Comparison of ENCODE assay signal across 20 mouse cellular contexts in the genomic region with DNA sequence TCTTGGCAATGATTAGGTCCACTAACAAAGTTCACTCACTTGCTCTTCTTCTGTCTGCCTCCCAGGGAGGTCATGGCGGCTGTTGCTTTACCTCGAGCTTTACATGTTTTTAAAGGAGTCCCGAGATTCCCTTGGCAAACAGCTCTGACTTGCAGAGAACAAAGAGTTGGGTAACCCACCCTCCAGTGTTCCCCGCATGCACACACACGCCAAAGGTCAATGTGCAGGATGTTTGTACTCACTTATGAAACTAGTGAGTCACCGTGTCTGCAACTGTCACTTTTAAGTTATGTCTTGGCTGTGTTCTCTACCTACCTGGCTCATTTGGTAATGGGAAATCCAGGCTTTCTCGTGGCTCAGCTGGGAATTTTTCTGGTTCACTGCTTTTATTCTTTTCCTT.
DNase-seq lines count a peak whose midpoint lies in the region; ATAC-seq and TF ChIP-seq lines count a peak whose summit lies in the region.
"Had no signal": no experiment of that assay in that cellular context is flagged by ENCODE, and none has a peak within 500 bp of the region (broad histone marks: within the 10 kb centered on the region; RNA-seq: fewer than 3 reads in every experiment).

No protein-coding gene starts in this region.

- no peak for TF ChIP-seq POLR2A in kidney, adult 2 months (IDR thresholded peaks at IDR 0.05; ENCODE audit: low read depth, low read length)

- no peaks in the 10 kb centered on the region for H3K27me3 ChIP-seq in kidney, adult 2 months (replicated peaks; ENCODE audit: control insufficient read depth, insufficient read depth, low read length)
- H3K27me3 ChIP-seq in stomach, embryonic 16.5 days (ENCODE audit: control insufficient read depth, insufficient read depth, low read length), result no peaks in the 10 kb centered on the region
- no peaks in the 10 kb centered on the region for H3K27me3 ChIP-seq in stomach, postnatal 0 days (ENCODE audit: control insufficient read depth, insufficient read depth, low read length)
- H3K27me3 ChIP-seq in hindbrain, embryonic 12.5 days, result no peaks in the 10 kb centered on the region
- H3K27me3 ChIP-seq: embryonic facial prominence, embryonic 12.5 days; heart, embryonic 13.5 days had no signal

- H3K9me3 ChIP-seq in stomach, embryonic 16.5 days (replicated peaks; ENCODE audit: control insufficient read depth, low read length), result no peaks in the 10 kb centered on the region
- H3K9me3 ChIP-seq in stomach, postnatal 0 days (ENCODE audit: control insufficient read depth, low read length), result no peaks in the 10 kb centered on the region
- no peaks in the 10 kb centered on the region for H3K9me3 ChIP-seq in hindbrain, embryonic 12.5 days (replicated peaks)
- H3K9me3 ChIP-seq: embryonic facial prominence, embryonic 12.5 days; heart, embryonic 13.5 days had no signal

- H3K4me2 ChIP-seq in stomach, embryonic 16.5 days (ENCODE audit: low read depth, low read length), result no peak overlapping the region
- H3K4me2 ChIP-seq in stomach, postnatal 0 days (replicated peaks; ENCODE audit: low read depth), result no peak overlapping the region
- H3K4me2 ChIP-seq in hindbrain, embryonic 12.5 days (replicated peaks), result no peak overlapping the region
- H3K4me2 ChIP-seq: embryonic facial prominence, embryonic 12.5 days; heart, embryonic 13.5 days had no signal

- no peak for TF ChIP-seq EP300 in stomach, postnatal 0 days (optimal IDR thresholded peaks at IDR 0.05)

- no peak overlapping the region for H3K27ac ChIP-seq in kidney, adult 2 months (ENCODE audit: insufficient read depth, low read depth, low read length)
- H3K27ac ChIP-seq in stomach, embryonic 16.5 days (ENCODE audit: low read length), result no peak overlapping the region
- no peak overlapping the region for H3K27ac ChIP-seq in stomach, postnatal 0 days (replicated peaks)
- no peak overlapping the region for H3K27ac ChIP-seq in hindbrain, embryonic 12.5 days
- H3K27ac ChIP-seq: embryonic facial prominence, embryonic 12.5 days; gastrocnemius, adult 2 months; heart, embryonic 13.5 days had no signal

- no peak overlapping the region for H3K9ac ChIP-seq in stomach, embryonic 16.5 days (ENCODE audit: low read length)
- no peak overlapping the region for H3K9ac ChIP-seq in stomach, postnatal 0 days (ENCODE audit: low read length)
- H3K9ac ChIP-seq in hindbrain, embryonic 12.5 days, result no peak overlapping the region
- H3K9ac ChIP-seq: embryonic facial prominence, embryonic 12.5 days; heart, embryonic 13.5 days had no signal

- no peaks in the 10 kb centered on the region for H3K4me1 ChIP-seq in kidney, adult 2 months (ENCODE audit: control insufficient read depth, insufficient read depth, low read length)
- H3K4me1 ChIP-seq in stomach, embryonic 16.5 days (ENCODE audit: control insufficient read depth, insufficient read depth, low read length), result no peaks in the 10 kb centered on the region
- H3K4me1 ChIP-seq in stomach, postnatal 0 days (replicated peaks; ENCODE audit: control insufficient read depth, insufficient read depth), result no peaks in the 10 kb centered on the region
- H3K4me1 ChIP-seq in hindbrain, embryonic 12.5 days, result no peaks in the 10 kb centered on the region
- H3K4me1 ChIP-seq: embryonic facial prominence, embryonic 12.5 days; heart, embryonic 13.5 days had no signal

- DNase-seq in embryo, embryonic 10 days (ENCODE audit: low spot score), result peak; percentile 17
- DNase-seq in embryo, embryonic 11 days, result no peak
- peak; percentile 3 for DNase-seq in kidney, adult 2 months
- no peak for DNase-seq in kidney, postnatal 14 days
- DNase-seq in stomach, postnatal 0 days (ENCODE audit: low spot score), result no peak
- DNase-seq: adrenal gland, postnatal 10 days; cerebellum, adult 11 months; cerebellum, adult 8-10 months; cerebellum, postnatal 14 days; gastrocnemius, adult 2 months; gastrocnemius, postnatal 25 days; heart, adult 11 months; heart, postnatal 36 days had no signal

- 0 out of 2 replicates have a peak, but pooled peaks have one; percentile 40 for ATAC-seq in stomach, embryonic 16.5 days (ENCODE audit: insufficient read depth, low FRiP score)
- ATAC-seq in stomach, postnatal 0 days (ENCODE audit: low FRiP score, low TSS enrichment), result no peak; the same call in 1 of the 2 replicates
- no peak for ATAC-seq in hindbrain, embryonic 12.5 days (ENCODE audit: low FRiP score)
- ATAC-seq: forebrain, embryonic 14.5 days; hindbrain, embryonic 16.5 days; inflammation-experienced regulatory T-cells, adult 6 months had no signal

- no peak overlapping the region for H3K4me3 ChIP-seq in kidney, adult 2 months (ENCODE audit: insufficient read depth, low read depth, low read length)
- no peak overlapping the region for H3K4me3 ChIP-seq in stomach, embryonic 16.5 days (replicated peaks; ENCODE audit: low read length)
- no peak overlapping the region for H3K4me3 ChIP-seq in stomach, postnatal 0 days (ENCODE audit: low read depth, low read length)
- H3K4me3 ChIP-seq in hindbrain, embryonic 12.5 days, result no peak overlapping the region
- H3K4me3 ChIP-seq: embryonic facial prominence, embryonic 12.5 days; gastrocnemius, adult 2 months; heart, embryonic 13.5 days had no signal

- no peaks in the 10 kb centered on the region for H3K36me3 ChIP-seq in kidney, adult 2 months (ENCODE audit: control insufficient read depth, insufficient read depth, low read length)
- no peaks in the 10 kb centered on the region for H3K36me3 ChIP-seq in stomach, embryonic 16.5 days (ENCODE audit: control insufficient read depth, insufficient read depth, low read length)
- H3K36me3 ChIP-seq in stomach, postnatal 0 days (ENCODE audit: control insufficient read depth, insufficient read depth, low read length), result no peaks in the 10 kb centered on the region
- H3K36me3 ChIP-seq in hindbrain, embryonic 12.5 days, result no peaks in the 10 kb centered on the region
- H3K36me3 ChIP-seq: embryonic facial prominence, embryonic 12.5 days; heart, embryonic 13.5 days had no signal

- TF ChIP-seq CTCF in kidney, adult 2 months (conservative IDR thresholded peaks at IDR 0.05; ENCODE audit: insufficient read depth, insufficient read length, low read depth, low read length), result no peak
- no peak for TF ChIP-seq CTCF in stomach, postnatal 0 days (IDR thresholded peaks at IDR 0.05; ENCODE audit: low read depth)

- WGBS in kidney, adult 2 months, result 32% methylated on average over 7 of the region's 7 CpGs
- WGBS in stomach, embryonic 16.5 days, result 49% methylated on average over 7 of the region's 7 CpGs
- 44% methylated on average over 7 of the region's 7 CpGs for WGBS in stomach, postnatal 0 days
- WGBS in hindbrain, embryonic 12.5 days, result 73% methylated on average over 7 of the region's 7 CpGs

Comparison
In these comparisons a context has a peak if more than half of its experiments do, and no peak if none do; other contexts are left out.
1. DNase-seq: peak in embryo, embryonic 10 days (single experiment) and kidney, adult 2 months (single experiment); none in embryo, embryonic 11 days (single experiment), kidney, postnatal 14 days (single experiment) and stomach, postnatal 0 days (single experiment).